Mouse (Mus musculus): ENCODE data around the gene Sdr42e1.

GRCm38 (mm10) chr8:117670461-117670860, 3.0 kb downstream of the Sdr42e1 start:
- no peak for TF ChIP-seq CTCF (IDR thresholded peaks at IDR 0.05; ENCODE audit: borderline replicate concordance, insufficient read depth, low read depth, low read length)
- no peak for TF ChIP-seq POLR2A (IDR thresholded peaks at IDR 0.05; ENCODE audit: borderline replicate concordance, insufficient read depth, low read length)
